Mouse (Mus musculus): ENCODE measurements around the gene Spata16. TPM values are rescaled to one million over a fixed set of nuclear protein-coding genes. Genes with fewer than 3 reads are reported as not detected.
"Not testable (repeated sequence)": the region's sequence is repeated elsewhere in the genome, so short reads cannot be mapped to it uniquely, and the experiment has no call there.

The Spata16 gene
- not detected in 2 replicates for polyA plus RNA-seq (2016; fragmentation: Nextera tagmentation; extraction: Ambion mirVana)

GRCm38 (mm10) chr3:26637402-26637801 is at the start of gene Spata16:
Gene Spata16, plus strand, starts transcription at chr3:26637620.
- 77% methylated on average over 11 of the region's 11 CpGs for WGBS
- Histone ChIP-seq H3K27ac (no peak within 1 kb of the TSS), H3K4me2 (replicated peaks) (no peak within 1 kb of the TSS), H3K36me3 (no peaks in the 10 kb centered on the region), H3K9ac (no peak within 1 kb of the TSS), H3K4me1 (peaks cover 11% of the 10 kb centered on the region), H3K4me3 (no peak within 1 kb of the TSS), H3K9me3 (no peaks in the 10 kb centered on the region), H3K27me3 (replicated peaks) (no peaks in the 10 kb centered on the region)
- ATAC-seq (ENCODE audit: low FRiP score, low read depth) = no peak

- Histone ChIP-seq H3K27me3 (replicated peaks) (no peaks in the 10 kb centered on the region), H3K9me3 (no peaks in the 10 kb centered on the region), H3K4me3 (no peak overlapping the region), H3K9ac (no peak overlapping the region), H3K4me1 (no peaks in the 10 kb centered on the region), H3K36me3 (no peaks in the 10 kb centered on the region), H3K27ac (no peak overlapping the region), H3K4me2 (replicated peaks) (no peak overlapping the region)
- ATAC-seq (ENCODE audit: low FRiP score, low read depth) = no peak
- WGBS = 82% methylated on average over 1 of the region's 1 CpGs
These were observed 32.6 kb upstream of the Spata16 start for GRCm38 (mm10) chr3:26604861-26605260.

- H3K9me3 ChIP-seq = no peaks in the 10 kb centered on the region
- H3K4me2 ChIP-seq (replicated peaks) = no peak overlapping the region
- H3K36me3 ChIP-seq = no peaks in the 10 kb centered on the region
- no peak overlapping the region for H3K4me3 ChIP-seq
- H3K9ac ChIP-seq = no peak overlapping the region
- ATAC-seq (ENCODE audit: low FRiP score, low read depth) = no peak
- no peaks in the 10 kb centered on the region for H3K4me1 ChIP-seq
- H3K27me3 ChIP-seq (replicated peaks) = no peaks in the 10 kb centered on the region
- no peak overlapping the region for H3K27ac ChIP-seq
- WGBS = 83% methylated on average over 5 of the region's 5 CpGs
These were observed 28.9 kb upstream of the Spata16 start for GRCm38 (mm10) chr3:26608531-26608930.

- Histone ChIP-seq H3K27me3 (replicated peaks) (no peaks in the 10 kb centered on the region), H3K36me3 (no peaks in the 10 kb centered on the region), H3K4me3 (no peak overlapping the region), H3K4me1 (peaks cover 11% of the 10 kb centered on the region), H3K9me3 (no peaks in the 10 kb centered on the region), H3K4me2 (replicated peaks) (0 out of 2 replicates have a peak overlapping the region, but pooled peaks have one; percentile 7), H3K27ac (no peak overlapping the region), H3K9ac (no peak overlapping the region)
- WGBS = 45% methylated on average over 9 of the region's 9 CpGs
- ATAC-seq (ENCODE audit: low FRiP score, low read depth) = peak; percentile 43; the same call in 1 of the 2 replicates
These were observed 1.8 kb downstream of the Spata16 start for GRCm38 (mm10) chr3:26639214-26639613.

GRCm38 (mm10) chr3:26639851-26640250 is 2.4 kb downstream of the Spata16 start:
- Histone ChIP-seq H3K27me3 (replicated peaks) (no peaks in the 10 kb centered on the region), H3K36me3 (no peaks in the 10 kb centered on the region), H3K4me3 (no peak overlapping the region), H3K9ac (no peak overlapping the region), H3K4me1 (peaks cover 11% of the 10 kb centered on the region), H3K4me2 (replicated peaks) (no peak overlapping the region), H3K9me3 (no peaks in the 10 kb centered on the region), H3K27ac (no peak overlapping the region)
- ATAC-seq (ENCODE audit: low FRiP score, low read depth) = no peak
- WGBS = 70% methylated on average over 8 of the region's 8 CpGs

- peaks cover 11% of the 10 kb centered on the region for H3K4me1 ChIP-seq
- peak; percentile 43; the same call in 1 of the 2 replicates for ATAC-seq (ENCODE audit: low FRiP score, low read depth)
- H3K27ac ChIP-seq = no peak overlapping the region
- WGBS = 47% methylated on average over 8 of the region's 8 CpGs
- no peaks in the 10 kb centered on the region for H3K9me3 ChIP-seq
- no peaks in the 10 kb centered on the region for H3K36me3 ChIP-seq
- 0 out of 2 replicates have a peak overlapping the region, but pooled peaks have one; percentile 16 for H3K4me2 ChIP-seq (replicated peaks)
- H3K27me3 ChIP-seq (replicated peaks) = no peaks in the 10 kb centered on the region
- no peak overlapping the region for H3K9ac ChIP-seq
- no peak overlapping the region for H3K4me3 ChIP-seq
These were observed 3.1 kb downstream of the Spata16 start for GRCm38 (mm10) chr3:26640321-26641075.

- no peak overlapping the region for H3K4me3 ChIP-seq
- H3K4me1 ChIP-seq = peaks cover 11% of the 10 kb centered on the region
- ATAC-seq (ENCODE audit: low FRiP score, low read depth) = peak; percentile 86
- no peaks in the 10 kb centered on the region for H3K27me3 ChIP-seq (replicated peaks)
- 0 out of 2 replicates have a peak overlapping the region, but pooled peaks have one; percentile 16 for H3K4me2 ChIP-seq (replicated peaks)
- no peaks in the 10 kb centered on the region for H3K9me3 ChIP-seq
- WGBS = 36% methylated on average over 15 of the region's 15 CpGs
- no peak overlapping the region for H3K9ac ChIP-seq
- H3K36me3 ChIP-seq = no peaks in the 10 kb centered on the region
- H3K27ac ChIP-seq = no peak overlapping the region
These were observed 4.2 kb downstream of the Spata16 start for GRCm38 (mm10) chr3:26641351-26642249.

GRCm38 (mm10) chr3:26644136-26644535 is 6.7 kb downstream of the Spata16 start:
- ATAC-seq (ENCODE audit: low FRiP score, low read depth) = no peak
- WGBS = 84% methylated on average over 1 of the region's 1 CpGs

GRCm38 (mm10) chr3:26646834-26647233 is 9.4 kb downstream of the Spata16 start:
- H3K4me3 ChIP-seq = no peak overlapping the region
- H3K9me3 ChIP-seq = no peaks in the 10 kb centered on the region
- ATAC-seq (ENCODE audit: low FRiP score, low read depth) = no peak
- H3K4me2 ChIP-seq (replicated peaks) = no peak overlapping the region
- H3K9ac ChIP-seq = no peak overlapping the region
- 81% methylated on average over 7 of the region's 7 CpGs for WGBS
- no peaks in the 10 kb centered on the region for H3K27me3 ChIP-seq (replicated peaks)
- H3K4me1 ChIP-seq = no peaks in the 10 kb centered on the region
- no peaks in the 10 kb centered on the region for H3K36me3 ChIP-seq
- H3K27ac ChIP-seq = no peak overlapping the region

More at GRCm38 (mm10) chr3:26644136-26644535, 6.7 kb downstream of the Spata16 start:
- Histone ChIP-seq H3K27me3 (replicated peaks) (no peaks in the 10 kb centered on the region), H3K9me3 (no peaks in the 10 kb centered on the region), H3K36me3 (no peaks in the 10 kb centered on the region), H3K4me1 (peaks cover 11% of the 10 kb centered on the region), H3K4me3 (no peak overlapping the region), H3K27ac (no peak overlapping the region), H3K4me2 (replicated peaks) (no peak overlapping the region), H3K9ac (no peak overlapping the region)

GRCm38 (mm10) chr3:26685832-26686231 is 48.4 kb downstream of the Spata16 start:
- Histone ChIP-seq H3K27me3 (replicated peaks) (no peaks in the 10 kb centered on the region), H3K9me3 (no peaks in the 10 kb centered on the region), H3K36me3 (no peaks in the 10 kb centered on the region), H3K27ac (no peak overlapping the region), H3K9ac (no peak overlapping the region), H3K4me2 (replicated peaks) (no peak overlapping the region), H3K4me3 (no peak overlapping the region), H3K4me1 (no peaks in the 10 kb centered on the region)
- WGBS = 91% methylated on average over 3 of the region's 3 CpGs
- ATAC-seq (ENCODE audit: low FRiP score, low read depth) = no peak

GRCm38 (mm10) chr3:26709492-26709891 is 72.1 kb downstream of the Spata16 start:
- H3K9ac ChIP-seq; H3K4me1 ChIP-seq; ATAC-seq (ENCODE audit: low FRiP score, low read depth); H3K27ac ChIP-seq; H3K4me2 ChIP-seq (replicated peaks); H3K9me3 ChIP-seq; H3K27me3 ChIP-seq (replicated peaks); H3K4me3 ChIP-seq; H3K36me3 ChIP-seq: not testable (repeated sequence)
- WGBS = 86% methylated on average over 5 of the region's 5 CpGs

- no peak for ATAC-seq (ENCODE audit: low FRiP score, low read depth)
- Histone ChIP-seq H3K9ac (no peak overlapping the region), H3K27ac (no peak overlapping the region), H3K4me3 (no peak overlapping the region), H3K4me2 (replicated peaks) (no peak overlapping the region), H3K9me3 (no peaks in the 10 kb centered on the region), H3K27me3 (replicated peaks) (no peaks in the 10 kb centered on the region), H3K36me3 (no peaks in the 10 kb centered on the region), H3K4me1 (no peaks in the 10 kb centered on the region)
- WGBS = 59% methylated on average over 6 of the region's 6 CpGs
These were observed 90.1 kb downstream of the Spata16 start for GRCm38 (mm10) chr3:26727526-26727925.

Data from neural tube, embryonic 12.5 days (tissue).